Mouse (Mus musculus) adrenal gland, postnatal 36 days (tissue): ENCODE data around the gene Rnf24. TPM values are rescaled to one million over a fixed set of nuclear protein-coding genes. Genes with fewer than 3 reads are reported as not detected.

Source experiments
- DNase-seq, 2 experiments: peaks; one replicate each; pipeline ENCODE4 v3.0.0; 2021; ENCODE audit warnings: mixed read lengths in 1 of 2
- microRNA-seq: library from miRNA; unstranded; fragments of <30 nt; microRNA quantifications from one replicate; pipeline ENCODE4 v1.2.0, GENCODE M21; 2021
- total RNA-seq, 2 experiments: library from RNA; stranded (reverse); gene quantifications; 2 replicates each; pipeline ENCODE4 v1.2.3; 2021

Rnf24 gene
- total RNA-seq, 2 experiments from 2014 or later, result 7.1 to 9.4 TPM

DNA sequence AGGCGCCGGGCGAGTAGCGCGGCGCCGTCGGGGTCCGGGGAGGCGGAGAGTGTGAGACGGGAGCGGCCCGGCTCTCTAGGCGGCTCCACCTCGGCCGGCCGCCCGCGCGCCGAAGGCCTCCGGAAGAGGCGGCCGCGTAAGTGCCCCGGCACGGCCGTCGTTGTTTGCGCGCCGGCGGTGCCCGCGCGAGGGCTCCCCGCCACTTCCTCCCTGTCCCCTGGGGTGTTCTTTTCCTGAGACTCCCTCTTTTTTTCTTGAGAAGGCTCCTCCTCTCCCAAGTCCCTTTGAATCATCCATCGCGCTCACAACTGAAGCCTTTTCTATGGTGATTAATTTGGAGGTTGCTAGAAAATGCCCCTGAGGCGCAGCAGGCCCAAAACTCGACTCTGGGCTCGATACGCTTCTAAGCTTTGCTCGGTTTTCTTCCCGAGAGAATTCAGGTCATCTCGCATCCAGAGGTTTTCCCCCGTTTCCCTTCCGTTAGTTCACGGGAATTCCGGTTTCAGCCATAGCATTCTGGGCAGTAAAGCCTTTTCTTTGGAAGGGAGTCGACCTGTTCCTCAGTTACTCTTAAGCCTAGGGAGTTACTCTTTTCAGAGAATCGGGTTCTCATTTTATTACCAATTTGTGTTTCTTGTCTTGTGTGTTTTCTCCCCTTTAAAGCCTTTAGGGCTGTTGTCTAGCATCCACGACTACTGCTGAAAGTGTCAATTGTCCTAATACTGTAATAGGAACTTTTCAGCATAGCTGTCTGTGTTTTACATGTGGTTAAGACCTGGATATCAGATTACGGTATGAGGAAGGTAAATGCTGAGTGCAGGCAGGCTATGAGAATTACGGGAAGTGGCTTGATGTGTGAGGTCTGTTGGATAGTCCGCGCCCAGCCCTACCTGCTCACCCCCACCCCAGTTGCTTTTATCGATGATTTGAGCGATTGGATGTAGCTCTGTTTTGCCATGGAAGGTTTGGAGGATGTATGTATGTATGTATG is 89.7 kb downstream of the Rnf24 start:
- DNase-seq, result peak; percentile 9 to 81

DNA sequence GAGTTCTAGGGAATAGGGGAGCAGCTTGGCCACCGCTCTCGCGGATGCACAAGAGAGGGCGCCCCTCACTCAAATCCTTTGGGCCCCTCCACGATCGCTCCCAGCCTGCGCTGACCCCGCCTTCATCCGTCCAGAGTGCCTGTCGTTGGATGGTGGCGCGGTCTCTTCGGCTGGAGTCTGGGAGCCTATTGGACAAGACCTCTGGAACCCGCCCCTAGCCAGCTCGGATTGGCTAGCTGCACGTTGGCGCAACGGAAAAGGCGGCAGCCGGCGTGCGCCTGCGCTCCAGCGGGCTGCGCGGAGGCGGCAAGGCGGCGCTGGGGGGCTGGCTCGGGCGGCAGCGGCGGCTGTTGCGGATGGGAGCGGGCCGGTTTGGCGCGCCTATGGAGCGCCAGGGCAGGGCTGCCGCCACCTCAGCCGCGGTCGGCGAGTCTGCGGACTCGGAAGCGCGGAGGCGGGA is 90.4 kb downstream of the Rnf24 start, which contains the start of gene Pank2:
Pank2 (plus strand) TSS at position 283 of the 460 bp plus-strand sequence.
- peak; percentile 98 for DNase-seq

DNA sequence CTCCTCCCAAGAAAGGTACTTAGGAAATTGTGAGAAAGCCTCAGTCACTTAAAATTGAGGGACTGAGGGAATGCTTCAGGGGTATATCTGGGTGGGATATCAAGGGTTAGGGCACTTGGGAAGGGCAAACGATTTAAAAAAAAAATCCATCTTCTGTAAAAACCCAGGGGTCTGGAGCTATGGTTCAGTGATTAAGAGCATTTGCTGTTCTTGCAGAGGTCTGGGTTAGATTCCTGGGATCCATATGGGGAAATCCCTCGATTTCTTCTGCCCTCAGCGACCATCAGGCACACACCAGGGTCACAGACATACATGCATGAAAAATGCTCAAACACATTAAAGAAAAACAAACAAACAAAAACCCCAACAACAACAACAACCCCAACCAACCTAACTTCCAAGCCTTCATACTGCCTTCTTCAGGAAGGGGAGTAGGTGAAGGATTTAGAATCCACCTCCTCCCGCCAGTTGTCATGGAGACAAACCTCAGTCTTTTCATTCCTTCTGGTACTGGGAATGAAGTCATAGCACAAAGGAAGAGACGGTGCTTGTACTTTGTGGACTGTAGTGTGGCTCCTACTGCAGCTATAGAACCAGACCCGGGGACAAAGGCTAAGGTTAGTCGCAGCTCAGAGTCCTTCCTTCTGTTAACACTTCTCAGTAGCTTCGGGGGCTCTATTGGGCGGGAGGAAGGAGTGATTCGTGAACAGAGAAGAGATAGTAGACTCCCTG is 91.0 kb downstream of the Rnf24 start:
- DNase-seq, result no peak

DNA sequence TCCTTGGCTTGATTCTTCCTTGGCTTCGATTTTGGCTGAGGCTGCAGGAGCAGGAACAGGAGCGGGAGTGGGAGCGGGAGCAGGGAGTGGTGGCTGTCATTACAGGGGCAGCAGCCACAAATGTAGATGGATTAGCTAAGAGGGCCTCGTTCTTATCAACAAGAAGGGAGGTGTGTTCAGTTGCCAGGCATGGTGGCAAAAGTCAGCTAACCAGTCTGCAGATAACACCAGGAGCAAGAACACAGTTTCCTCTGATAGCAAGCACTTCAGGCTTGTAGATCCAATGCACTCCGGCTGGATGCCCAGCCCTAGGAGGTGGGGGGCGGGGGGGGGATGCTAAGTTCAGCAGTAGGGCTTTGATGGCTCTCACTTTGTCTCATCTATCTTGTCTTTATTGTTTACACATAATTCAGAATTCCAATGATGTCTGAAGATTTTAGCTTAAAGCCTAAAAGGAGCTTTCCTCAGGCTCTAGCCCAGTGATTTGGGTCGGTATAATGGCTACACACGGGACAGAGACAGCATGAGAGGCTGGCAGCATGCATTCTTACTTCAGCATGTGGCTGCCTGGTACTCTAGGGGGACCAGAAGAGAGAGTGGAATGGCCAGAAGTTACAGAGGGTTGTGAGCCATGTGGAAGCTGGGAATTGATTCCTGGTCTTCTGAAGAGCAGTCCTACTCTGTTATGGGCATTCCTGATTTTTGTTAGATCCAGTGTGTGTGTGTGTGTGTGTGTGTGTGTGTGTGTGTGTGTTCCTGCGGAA is 92.0 kb downstream of the Rnf24 start:
- DNase-seq, result no peak

DNA sequence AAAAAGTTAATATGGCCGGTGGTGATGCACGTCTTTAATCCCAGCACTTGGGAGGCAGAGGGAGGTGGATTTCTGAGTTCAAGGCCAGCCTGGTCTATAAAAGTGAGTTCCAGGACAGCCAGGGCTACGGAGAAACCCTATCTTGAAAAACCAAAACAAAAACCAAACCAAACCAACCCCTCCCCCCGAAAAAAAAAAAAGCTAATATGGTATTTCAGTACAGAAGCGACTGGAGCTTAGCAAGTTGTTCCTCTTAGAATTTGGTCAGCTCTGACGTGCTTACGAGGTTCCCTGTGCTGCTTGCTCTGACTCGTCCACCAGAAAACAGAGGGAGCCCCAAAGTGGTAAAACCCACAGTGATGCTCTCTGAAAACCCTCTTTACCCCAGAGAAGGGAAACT is 94.0 kb downstream of the Rnf24 start:
- no peak for DNase-seq

DNA sequence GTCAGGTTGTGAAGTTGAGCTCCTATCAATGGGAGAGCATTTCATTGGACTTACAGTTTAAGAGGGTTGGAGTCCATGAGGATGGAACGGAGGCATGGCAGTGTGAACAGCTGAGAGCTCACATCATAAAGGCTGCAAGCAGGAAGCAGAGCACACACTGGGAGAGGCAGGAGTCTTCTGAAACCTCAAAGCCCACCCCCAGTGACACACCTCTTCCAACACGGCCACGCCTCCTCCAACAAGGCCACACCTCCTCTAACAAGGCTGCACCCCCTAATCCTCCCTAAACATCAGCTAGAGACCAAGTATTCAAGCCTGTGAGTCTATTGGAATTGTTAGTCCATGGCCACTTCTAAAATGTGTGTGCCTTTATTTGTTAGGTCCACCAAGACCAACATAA is 97.0 kb downstream of the Rnf24 start:
- no peak for DNase-seq

DNA sequence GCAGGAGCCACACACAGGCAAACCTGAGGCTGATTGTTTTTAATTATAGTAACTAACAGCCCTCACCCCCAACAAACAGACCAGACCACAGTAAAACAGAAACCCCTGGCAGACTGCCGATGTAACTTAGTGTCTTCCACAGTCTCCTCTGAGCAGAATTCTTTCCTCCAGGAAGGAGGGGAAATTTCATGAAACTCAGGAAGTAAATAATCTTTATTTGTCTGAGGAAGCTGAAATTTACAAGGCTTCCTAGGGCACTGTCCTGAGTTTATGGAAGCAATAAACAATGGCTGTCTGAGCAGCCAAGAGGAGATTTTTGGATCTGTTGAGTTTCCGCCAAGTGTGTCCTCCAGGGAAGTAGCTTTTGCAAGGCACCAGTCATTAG is 98.4 kb downstream of the Rnf24 start:
- peak in 1 of 2 experiments; percentile 29 for DNase-seq

DNA sequence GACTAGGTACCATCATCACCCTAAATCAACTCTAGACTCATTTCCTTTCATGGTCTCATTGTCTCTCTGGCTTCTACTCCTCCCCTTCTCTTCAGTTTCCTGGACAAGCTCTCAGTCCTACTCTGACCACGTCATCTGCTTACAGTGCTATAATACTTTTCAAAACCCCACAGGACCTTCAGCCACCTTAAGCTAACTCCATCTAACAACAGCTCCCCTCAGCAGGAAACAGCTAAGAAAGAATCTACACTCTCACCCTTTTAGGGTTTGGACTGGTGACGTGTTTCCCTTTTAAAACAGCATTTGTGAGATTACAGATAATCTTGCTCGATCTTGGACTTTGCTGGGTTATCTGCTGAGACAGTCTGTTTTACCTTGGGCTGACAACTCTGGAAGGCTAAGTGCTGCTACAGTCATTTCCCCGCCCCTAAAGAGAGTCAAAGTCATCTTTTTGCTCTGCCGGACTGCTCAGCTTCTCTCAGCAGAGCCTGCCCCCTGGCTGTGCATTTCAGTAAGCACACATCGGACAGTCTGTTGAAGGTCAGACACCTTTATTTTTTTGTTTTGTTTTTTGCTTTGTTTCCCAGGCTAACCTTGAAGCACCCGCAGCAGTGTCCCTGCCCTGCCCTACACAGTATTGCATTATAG is 98.9 kb downstream of the Rnf24 start:
- peak; percentile 73 to 83 for DNase-seq

Small RNA genes lying within 50 kb of the gene (microRNA-seq; reads per million reads assigned to microRNA genes)
- 21.1 reads per million, percentile 34 among the genes with 10 or more reads in this experiment for gene Mir103-2

Other genes with a start within 250 kb of the Rnf24 start
- 10 to 100 TPM in 1 of 2 experiments, 1 to 10 TPM in 1; 7.7 to 12.3 TPM for gene Hspa12b, start 225.6 kb downstream of the Rnf24 start, total RNA-seq
- not detected for gene Gm11037, start 219.4 kb downstream of the Rnf24 start, total RNA-seq
- 100 to 1,000 TPM in 1 of 2 experiments, 10 to 100 TPM in 1; 83.7 to 125 TPM for gene 1700037H04Rik, start 192.8 kb downstream of the Rnf24 start, total RNA-seq
- gene Cenpb, start 172.8 kb downstream of the Rnf24 start, total RNA-seq, result 10 to 100 TPM; 60.0 to 68.2 TPM
- gene Cdc25b, start 165.9 kb downstream of the Rnf24 start, total RNA-seq, result 1 to 10 TPM; 5.5 to 5.7 TPM
- 1 to 10 TPM; 4.9 to 6.1 TPM for gene Spef1, start 165.6 kb downstream of the Rnf24 start, total RNA-seq
- gene Ap5s1, start 145.8 kb downstream of the Rnf24 start, total RNA-seq, result 10 to 100 TPM; 14.0 to 21.1 TPM
- 10 to 100 TPM; 32.8 to 43.2 TPM for gene Mavs, start 118.8 kb downstream of the Rnf24 start, total RNA-seq
- gene Pank2, start 90.4 kb downstream of the Rnf24 start, total RNA-seq, result 10 to 100 TPM; 46.6 to 58.6 TPM
- 10 to 100 TPM; 28.2 to 30.5 TPM for gene Smox, start 138.6 kb upstream of the Rnf24 start, total RNA-seq
- gene Adra1d, start 209.4 kb upstream of the Rnf24 start, total RNA-seq, result 10 to 100 TPM; 20.7 to 26.7 TPM